Mouse (Mus musculus): ENCODE data around the gene Spdl1. TPM values are rescaled to one million over a fixed set of nuclear protein-coding genes. Genes with fewer than 3 reads are reported as not detected.
A peak's percentile ranks its signal among the peaks of the same experiment; 100 is the strongest.

The Spdl1 gene
- under 1 TPM; 0.18 to 0.42 TPM for total RNA-seq (2021)
- long read RNA-seq = 0 reads

DNA sequence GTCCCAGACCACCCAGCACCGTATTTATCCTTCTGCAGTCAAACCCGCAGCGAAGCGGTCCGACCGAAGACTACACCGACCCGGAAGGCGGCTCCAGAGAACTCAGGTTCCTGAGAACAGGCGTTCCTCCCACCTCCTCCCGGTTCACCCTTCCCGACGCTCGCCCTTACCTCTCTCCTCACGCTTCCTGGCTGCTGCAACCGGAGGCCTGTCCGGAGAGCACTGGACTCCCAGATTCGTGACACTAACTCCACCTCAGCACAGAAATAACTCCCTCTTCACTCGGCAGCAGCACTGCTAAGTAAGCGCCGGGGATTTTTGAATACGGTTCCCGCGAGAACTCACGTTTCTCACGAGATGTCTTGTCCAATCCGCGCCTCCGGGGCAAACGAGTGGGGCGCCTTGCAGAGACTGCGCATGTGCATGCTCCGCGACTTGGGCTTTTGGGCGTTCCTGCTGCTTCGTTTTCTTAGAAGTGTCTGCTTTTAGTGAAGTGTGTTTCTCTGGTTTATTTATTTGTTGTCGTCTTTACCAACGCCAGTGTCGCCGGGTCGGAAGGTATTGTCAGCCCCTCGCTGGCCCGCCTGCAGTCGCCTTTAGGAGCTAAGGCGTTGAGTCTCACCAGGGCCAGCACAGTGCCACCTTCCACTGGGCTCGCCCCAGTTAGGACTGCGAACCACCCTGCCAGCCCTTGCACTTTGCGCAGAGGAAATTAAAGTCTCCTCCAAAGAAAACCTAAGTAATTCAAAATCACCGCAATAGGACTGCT lies at the start of gene Spdl1:
Gene Spdl1, minus strand, starts transcription at position 324 of the 769 bp plus-strand sequence.
- DNase-seq (ENCODE audit: low spot score in 2 of 2) = peak; percentile 91 to 97

- peak in 1 of 2 experiments; percentile 62 for DNase-seq (ENCODE audit: low spot score in 2 of 2)
These were observed 48.1 kb upstream of the Spdl1 start for GRCm38 (mm10) chr11:34881528-34881927.

DNA sequence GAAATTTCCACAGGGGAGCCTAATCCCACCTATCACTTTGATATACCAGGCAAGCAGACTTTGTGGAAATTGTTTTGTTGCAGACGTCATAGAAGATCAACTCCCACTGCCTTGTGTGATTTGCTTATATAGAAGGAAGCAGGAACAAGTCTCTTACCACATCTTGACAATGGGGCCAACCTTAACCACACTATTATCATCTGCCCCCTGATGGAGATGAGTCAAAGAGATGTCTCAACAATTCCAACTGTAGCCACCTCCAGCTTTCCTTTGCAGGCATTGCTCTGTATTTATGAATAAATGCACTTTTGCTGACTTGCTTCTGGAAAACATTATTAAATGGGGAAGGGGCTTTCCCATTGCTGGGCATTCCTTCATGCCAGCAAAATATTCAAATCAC lies 46.2 kb upstream of the Spdl1 start:
- DNase-seq (ENCODE audit: low spot score in 2 of 2) = no peak

GRCm38 (mm10) chr11:34873861-34874260 lies 40.4 kb upstream of the Spdl1 start:
- DNase-seq (ENCODE audit: low spot score in 2 of 2) = no peak

- DNase-seq (ENCODE audit: low spot score in 2 of 2) = no peak
These were observed 39.0 kb upstream of the Spdl1 start for GRCm38 (mm10) chr11:34872432-34872831.

DNA sequence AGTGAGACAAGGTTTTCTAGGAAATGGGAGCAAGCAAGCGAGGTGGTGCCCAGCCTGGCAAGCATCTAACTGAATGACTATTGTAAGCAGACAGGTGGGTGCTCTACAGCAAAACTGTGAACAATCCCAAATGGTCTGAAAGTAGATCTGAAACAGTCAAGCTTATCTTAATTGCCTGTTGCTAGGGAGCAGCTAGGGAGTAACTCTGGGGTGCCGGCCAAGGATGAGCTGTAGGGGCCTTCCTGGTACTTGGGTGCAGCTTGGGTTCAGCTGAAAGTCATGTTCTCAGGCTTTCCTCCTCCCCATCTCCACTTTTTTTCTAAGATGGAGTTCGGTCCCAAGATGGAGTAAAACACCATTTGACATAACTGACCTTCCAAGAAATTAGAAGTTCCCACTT lies 38.5 kb upstream of the Spdl1 start:
- DNase-seq (ENCODE audit: low spot score in 2 of 2) = peak in 1 of 2 experiments; percentile 6

- DNase-seq (ENCODE audit: low spot score in 2 of 2) = no peak
These were observed 38.0 kb upstream of the Spdl1 start for GRCm38 (mm10) chr11:34871456-34871855.

GRCm38 (mm10) chr11:34868626-34869025 lies 35.2 kb upstream of the Spdl1 start:
- DNase-seq (ENCODE audit: low spot score in 2 of 2) = peak in 1 of 2 experiments; percentile 21

DNA sequence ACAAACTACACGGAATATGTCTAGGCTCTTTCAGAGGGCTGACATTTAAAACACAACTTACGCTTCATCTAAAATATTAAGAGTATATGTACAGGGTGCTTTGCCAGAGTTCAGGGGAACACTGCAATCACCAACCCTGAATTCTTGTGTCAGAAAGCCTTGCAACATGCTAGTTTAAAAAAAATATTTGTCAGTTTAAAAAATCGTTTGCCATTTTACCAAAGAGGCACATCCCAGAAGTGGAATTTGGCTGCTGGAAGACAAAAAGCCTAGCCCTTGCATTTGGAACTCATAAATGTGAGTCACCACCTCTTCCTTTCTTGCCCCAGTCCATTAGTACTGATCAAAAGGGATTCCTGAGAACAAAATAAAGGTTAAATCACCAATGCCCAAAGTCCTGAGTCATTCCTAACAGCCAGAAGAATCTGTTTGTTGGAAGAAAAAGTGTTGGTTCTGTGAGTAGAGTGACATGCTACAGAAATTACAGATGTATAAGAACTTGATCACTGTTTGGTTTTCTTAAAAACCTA lies 32.4 kb upstream of the Spdl1 start:
- no peak for DNase-seq (ENCODE audit: low spot score in 2 of 2)

DNA sequence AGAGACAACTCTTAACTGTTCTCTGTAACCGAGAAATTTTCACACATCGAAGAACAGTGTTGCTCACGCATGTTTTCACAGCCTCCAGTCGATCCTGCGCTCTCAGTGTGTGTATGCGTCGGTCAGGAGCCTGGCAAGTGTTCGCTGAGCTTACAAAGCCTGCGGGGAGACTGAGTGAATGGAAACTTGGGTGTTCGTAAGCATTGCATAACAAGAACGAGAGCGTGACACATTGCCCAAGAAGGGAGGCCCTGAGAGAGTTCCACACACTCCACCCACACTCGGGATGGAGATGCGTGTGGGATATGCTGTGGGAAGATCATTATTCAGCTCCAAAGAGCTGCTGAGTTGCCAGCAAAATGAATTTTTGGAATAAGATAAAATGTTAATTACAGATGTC lies 31.7 kb upstream of the Spdl1 start:
- DNase-seq (ENCODE audit: low spot score in 2 of 2) = peak; percentile 62 to 85

GRCm38 (mm10) chr11:34856652-34857051 lies 23.2 kb upstream of the Spdl1 start:
- no peak for DNase-seq (ENCODE audit: low spot score in 2 of 2)

GRCm38 (mm10) chr11:34846268-34846652 lies 12.8 kb upstream of the Spdl1 start:
- DNase-seq (ENCODE audit: low spot score in 2 of 2) = no peak

DNA sequence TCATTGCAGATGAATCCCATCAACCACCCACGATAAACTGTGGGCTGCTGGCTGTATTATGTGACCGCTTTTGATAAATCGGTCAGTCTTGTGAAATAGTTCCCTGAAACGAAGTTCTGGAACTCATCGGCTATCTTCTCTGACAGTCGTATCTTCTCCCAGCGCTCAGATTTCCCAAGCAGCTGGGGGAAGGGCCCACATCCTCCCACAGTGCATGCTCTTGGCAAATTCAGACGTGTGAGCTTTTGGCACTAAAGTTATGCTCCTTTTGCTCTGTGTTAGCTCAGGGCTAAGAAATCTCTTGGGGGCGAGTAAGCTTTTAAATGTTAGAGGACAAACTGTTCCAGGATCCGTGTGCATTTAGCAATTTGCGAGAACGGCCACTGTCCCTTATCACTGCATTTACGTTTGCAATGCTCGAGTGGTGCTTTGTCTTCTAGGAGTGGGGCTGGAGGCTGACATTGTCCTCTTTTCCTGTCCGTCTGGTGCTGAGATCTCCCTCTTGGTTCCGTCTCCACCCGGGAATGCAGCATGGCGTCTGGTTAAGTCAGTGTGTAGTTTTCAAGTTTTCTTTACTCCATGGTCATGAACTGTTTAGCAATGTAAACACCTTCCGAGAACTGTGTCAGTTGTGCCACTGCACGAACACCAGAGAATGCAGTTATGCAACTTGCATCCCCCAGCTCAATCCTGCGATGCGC lies 12.3 kb upstream of the Spdl1 start:
- DNase-seq (ENCODE audit: low spot score in 2 of 2) = peak in 1 of 2 experiments; percentile 23

DNA sequence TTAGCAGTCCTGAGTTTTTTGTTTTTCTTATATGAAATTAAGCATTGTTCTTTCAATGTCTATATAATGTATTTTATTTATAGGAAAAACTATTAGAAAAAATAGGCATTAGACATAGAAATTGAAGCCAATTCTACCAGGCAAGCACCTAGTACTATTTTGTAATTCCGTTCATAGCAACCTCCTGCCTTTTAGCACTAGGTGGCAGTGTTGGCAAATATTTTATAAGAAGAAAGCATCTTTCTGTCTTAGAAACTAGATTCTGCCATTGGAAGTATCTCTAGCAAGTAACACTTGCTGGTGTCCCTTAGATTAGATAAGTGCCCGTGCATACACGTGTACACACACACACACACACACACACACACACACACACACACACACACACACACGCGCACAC lies 10.1 kb upstream of the Spdl1 start:
- DNase-seq (ENCODE audit: low spot score in 2 of 2) = peak in 1 of 2 experiments; percentile 62

DNA sequence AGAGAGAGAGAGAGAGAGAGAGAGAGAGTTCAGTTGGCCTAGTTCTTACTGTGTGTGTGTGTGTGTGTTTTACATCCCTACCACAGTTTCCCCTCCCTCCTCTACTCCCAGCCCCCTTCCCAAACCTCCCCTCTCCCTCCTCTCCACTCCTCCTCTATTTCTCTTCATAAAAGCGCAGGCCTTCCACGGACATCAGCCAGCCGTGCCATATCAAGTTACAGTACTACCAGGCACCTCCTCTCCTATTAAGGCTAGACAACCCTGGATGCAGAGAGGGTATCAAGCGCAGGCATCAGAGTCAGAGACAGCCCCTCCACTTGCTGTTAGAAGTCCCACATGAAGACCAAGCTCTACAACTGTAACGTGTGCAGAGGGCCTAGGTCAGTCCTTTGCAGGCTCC lies 6.8 kb upstream of the Spdl1 start:
- no peak for DNase-seq (ENCODE audit: low spot score in 2 of 2)

DNA sequence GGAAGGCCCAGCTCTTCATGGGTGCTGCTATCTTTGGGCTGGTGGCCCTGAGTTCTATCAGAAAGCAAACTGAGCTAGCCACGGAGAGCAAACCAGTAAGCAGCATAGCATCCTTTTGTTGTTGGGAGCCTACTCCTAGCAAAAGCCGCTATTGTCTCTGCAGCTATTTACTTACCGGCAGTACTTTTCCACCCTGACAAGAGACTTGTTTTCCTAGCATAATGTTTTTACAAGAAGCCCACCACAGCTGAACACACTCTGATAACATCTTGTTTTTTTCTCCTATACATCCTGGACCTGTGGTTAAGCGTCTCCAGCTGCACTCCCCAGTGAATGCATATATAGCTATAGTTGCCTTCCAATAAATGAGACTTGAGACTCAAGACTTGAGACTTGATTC lies 5.6 kb upstream of the Spdl1 start:
- DNase-seq (ENCODE audit: low spot score in 2 of 2) = no peak

GRCm38 (mm10) chr11:34836272-34836671 lies 2.8 kb upstream of the Spdl1 start:
- peak in 1 of 2 experiments; percentile 24 for DNase-seq (ENCODE audit: low spot score in 2 of 2)

DNA sequence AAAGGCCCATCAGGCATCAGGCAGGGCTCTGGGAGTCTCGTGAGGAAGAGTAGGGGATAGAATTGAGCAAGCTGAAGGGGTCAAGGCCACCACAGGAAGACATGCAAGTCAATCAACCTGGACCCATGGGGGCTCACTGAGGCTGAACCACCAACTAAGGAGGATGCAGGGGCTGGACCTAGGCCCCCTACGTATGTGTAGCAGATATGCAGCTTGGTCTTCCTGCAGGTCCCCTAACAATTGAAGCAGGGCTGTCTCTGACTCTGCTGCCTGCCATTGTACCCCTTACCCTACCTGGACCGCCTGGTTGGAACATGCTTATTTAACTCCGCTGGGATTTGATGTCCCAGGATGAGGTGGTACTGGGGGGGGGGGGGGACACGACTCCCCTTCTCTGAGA lies 763 bp downstream of the Spdl1 start:
- no peak for DNase-seq (ENCODE audit: low spot score in 2 of 2)

GRCm38 (mm10) chr11:34827803-34828202 lies 5.6 kb downstream of the Spdl1 start:
- no peak for DNase-seq (ENCODE audit: low spot score in 2 of 2)

GRCm38 (mm10) chr11:34826940-34827339 lies 6.5 kb downstream of the Spdl1 start:
- DNase-seq (ENCODE audit: low spot score in 2 of 2) = no peak

DNA sequence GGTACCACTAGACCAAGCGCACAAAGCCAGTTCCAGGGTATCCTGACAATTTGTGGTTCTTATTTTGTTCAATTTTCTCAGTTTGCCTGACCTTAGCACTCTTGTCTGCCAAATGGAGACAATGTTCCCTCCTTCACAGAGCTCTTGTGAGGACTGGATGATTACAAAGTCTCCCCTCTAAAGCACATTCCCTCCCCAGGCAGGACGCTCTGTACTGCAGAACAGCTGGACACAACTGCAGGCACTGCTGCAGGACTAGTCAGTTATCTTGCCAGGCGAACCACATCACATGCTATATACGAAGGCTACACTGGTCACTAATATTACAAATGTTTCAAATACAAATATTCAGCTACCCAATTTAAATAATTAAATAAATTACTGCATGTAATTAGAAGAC lies 8.7 kb downstream of the Spdl1 start:
- no peak for DNase-seq (ENCODE audit: low spot score in 2 of 2)

DNA sequence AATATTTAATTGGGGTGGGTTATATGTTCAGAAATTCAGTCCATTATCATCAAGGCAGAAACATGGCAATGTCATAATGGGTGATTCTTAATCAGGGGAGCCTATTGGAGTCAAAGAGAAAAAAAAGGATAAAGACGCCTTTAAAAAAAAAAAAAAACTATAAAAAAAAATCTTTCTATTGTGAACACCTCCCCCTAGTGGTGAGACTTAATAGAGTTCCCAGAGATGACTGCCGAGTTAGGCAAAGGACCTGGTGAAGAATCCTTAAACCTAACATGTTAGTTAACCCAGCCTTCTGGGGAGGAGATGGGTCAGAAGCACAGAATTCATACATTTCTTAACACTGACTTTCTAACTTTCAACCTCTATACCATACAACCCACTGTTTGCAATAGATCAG lies 18.7 kb downstream of the Spdl1 start:
- peak in 1 of 2 experiments; percentile 33 for DNase-seq (ENCODE audit: low spot score in 2 of 2)
